Mouse (Mus musculus): ENCODE results near the gene Rbm20.
"Not testable (repeated sequence)": the region's sequence is repeated elsewhere in the genome, so short reads cannot be mapped to it uniquely, and the experiment has no call there.

Gene Rbm20

DNA sequence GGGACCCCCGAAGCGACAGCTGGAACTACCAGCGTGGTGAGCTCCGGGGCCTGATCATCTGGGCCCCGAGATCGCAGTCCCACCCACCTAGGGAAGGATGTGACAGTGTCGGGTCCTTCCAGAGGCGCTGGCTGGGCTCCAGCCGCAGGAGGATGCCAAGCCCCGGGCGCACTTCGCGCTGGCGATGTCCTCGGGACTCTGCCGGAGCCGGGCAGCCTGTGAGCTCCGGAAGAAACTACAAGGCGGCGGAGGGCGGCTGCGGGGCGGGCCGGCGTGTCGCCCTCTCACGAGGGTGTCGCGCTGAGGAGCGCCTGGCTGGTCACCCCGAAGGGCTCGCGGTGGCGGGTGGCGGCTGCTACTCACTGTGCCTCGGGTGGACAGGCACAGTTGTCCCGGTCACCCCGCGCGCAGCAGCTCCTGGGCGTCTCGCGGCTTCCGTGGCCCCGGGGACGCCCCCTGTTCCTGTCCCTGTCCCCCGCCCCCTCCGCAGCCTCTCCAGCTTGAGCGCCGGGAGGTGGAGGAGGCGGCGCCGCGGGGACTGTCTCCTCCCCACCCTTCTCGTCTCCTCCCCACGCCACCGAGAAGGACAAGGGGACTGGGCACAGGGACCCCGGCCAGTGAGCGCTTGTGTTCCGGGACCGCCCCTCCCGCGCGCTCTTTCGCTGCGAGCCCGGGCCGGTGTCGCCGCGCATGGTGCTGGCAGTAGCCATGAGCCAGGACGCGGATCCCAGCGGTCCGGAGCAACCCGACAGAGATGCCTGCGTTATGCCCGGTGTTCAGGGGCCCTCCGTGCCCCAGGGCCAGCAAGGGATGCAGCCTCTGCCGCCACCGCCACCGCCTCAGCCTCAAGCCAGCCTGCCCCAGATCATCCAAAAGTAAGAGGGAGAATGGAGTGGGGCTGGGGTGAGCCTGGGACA, at the start of gene Rbm20:
Gene Rbm20 (plus strand): TSS at position 589 of the 917 bp plus-strand sequence.
- DNase-seq: peak; percentile 34 to 41

DNA sequence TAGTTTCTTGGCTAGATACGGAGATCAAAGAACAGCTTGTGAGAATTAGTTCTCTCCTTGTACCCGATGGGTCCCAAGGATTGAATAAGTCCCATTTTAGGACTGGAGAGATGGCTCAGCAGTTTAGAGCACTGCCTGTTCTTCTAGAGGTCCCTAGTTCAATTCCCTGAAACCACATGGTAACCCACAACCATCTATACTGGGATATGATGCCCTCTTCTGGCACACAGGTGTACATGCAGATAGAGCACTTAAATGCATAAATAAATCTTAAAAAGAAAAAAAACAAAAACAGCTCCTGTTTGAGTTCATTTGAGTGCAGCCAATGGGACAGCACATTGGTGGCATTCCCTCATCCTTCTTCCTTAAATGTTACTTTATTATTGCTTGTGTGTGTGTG, 39.1 kb upstream of the Rbm20 start:
- DNase-seq: no peak

DNA sequence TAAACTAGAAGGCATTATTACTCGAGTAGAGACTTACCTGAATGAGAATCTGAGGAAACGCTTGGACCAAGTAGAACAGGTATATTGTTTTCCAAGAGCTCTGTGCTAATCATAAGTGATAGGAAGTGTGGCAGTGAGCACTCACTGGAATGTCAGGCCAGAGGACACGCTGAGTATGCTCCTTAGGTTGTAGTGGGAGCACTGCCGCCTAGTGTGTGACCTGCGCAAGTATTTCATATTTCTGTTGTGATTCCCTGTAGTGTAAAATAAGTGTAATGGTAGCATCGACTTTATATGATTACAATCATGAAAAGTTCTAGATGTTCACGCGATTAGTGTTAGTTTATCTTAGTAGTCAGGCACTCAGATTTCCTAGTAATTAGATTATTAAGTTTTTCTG, 38.4 kb upstream of the Rbm20 start:
- DNase-seq: no peak

DNA sequence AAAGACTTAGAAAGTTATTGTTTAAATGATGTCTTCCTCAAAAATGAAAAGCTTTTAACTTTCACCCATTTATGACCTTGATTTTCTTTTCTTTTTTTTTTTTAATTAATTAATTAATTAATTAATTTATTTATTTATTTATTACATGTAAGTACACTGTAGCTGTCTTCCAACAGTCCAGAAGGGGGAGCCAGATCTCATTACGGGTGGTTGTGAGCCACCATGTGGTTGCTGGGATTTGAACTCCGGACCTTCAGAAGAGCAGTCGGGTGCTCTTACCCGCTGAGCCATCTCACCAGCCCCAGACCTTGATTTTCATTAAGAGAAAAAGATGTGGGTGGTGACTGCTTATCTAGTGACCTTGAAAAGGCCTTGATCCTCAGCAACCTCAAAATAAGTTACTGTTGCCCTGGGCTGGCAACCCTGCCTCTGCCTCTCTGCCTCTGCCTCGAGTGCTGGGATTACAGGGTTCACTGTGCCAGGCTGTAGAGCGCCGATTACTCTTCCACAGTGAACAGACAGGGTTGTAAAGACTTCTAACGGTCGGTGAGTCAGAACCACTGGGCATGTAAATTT, 33.0 kb upstream of the Rbm20 start:
- no peak for DNase-seq

DNA sequence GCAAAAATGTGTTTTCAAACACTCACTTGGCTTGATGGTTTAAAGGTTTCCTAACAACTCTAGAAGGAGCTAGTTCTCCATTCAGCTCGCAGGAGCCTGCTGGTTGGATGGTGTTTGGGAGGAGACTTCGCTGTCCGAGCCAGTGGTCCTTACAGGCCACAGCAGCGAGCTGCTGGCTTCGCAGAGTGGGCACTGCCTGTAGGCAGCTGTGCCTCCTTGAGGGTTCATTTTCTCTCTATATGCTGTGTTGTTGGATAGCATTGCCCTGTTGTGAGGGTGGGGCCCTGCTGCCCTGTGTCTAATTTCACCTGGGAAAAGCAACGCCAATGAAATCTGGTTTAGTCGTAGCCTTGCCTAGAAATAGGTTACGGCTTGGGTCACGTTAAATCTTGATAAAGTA, 29.8 kb upstream of the Rbm20 start:
- DNase-seq: no peak

DNA sequence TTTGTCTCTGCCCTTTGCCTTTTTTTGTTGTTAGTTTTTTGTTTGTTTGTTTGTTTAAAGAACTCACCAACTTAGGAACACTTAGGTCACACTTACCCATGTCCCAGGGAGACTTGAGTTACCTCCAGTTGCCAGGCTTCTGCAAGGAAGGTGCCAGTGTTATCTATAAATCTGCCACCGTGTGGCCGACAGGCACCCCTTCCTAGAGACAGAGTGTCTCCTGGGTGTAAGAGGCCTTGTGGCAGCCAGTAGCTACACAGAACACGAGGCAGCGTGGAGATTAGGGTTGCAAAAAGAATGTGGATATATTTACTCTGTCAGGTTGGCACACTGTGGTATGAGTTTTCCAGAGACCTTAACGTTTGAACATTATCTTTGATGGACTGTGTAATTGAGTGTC, 29.1 kb upstream of the Rbm20 start:
- DNase-seq: no peak

DNA sequence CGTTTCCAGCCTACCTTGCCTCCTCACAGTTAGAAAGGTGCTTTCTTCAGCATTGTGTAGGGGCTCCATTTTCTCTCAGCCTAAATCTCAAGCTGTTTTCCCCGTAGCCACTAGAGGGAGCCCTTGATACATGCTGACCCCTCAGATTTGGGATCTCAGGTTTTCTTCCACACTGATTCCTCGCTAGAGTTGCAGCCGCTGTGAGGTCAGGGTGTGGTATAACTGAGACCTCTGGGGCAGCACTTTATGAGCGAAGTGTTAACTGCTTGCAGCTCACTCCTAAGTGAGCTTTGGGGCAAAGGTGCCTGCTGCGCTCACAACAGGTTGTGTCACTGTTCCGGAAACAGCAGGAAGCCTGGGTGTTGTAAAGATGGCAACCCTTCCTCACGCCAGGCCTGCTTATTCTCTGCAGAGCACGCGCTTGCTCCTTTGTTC, 28.3 kb upstream of the Rbm20 start:
- DNase-seq: peak; percentile 34 to 50

DNA sequence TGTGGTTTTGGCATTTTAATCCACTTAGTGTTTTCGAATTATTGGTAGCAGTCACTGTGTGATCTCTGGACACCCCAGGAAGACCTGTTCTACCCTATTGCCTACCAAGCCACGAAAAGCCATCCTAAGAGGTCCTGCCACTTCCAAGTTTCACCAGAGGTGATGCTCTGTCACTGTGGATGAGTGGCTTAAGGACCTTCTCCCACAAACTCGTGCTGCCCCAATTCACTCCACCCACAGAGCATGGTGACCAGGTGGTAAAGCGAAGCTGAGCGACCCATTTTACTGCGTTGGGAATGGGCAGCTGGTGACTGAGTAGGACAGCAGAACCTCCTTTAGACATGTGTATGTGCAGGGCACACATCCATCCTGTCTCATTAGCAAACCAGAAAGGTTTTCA, 27.7 kb upstream of the Rbm20 start:
- no peak for DNase-seq

DNA sequence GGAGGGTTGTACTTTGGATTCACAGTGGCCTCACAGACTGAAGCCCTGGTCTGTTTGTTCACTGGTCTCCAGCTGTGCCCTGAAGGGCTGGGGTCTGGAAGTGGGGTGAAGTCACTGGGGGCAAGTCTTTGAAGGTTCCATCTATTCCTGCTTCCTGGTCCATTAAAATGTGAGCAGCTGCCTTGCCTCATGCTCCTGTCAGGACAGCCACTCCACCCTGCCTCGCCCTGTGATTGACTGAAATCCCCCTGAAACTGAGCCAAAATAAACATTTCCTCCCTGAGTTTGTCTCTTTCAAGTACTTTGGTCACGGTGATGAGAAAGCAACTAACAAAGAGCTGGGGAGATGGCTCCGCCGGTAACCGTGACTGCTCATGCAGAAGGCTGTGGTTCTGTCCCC, 27.3 kb upstream of the Rbm20 start:
- DNase-seq: no peak

DNA sequence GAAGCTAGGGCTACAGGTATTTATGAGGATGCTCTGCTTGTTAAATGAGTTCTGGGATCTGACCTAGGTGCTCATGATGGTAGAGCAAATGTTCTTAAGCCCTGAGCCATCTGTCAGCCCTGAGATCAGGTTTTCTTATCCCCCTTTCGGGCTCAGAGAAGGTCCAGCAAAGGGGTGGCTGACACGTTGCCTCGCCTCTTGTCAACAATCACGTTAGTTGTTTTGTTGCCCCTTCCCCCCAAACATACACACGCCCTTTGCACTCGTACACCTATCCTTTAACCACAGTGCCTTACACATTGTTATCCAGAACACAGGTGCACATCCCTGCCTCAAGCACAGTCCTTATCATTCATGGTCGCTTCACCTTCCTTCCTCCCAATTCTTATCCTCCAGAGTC, 26.2 kb upstream of the Rbm20 start:
- DNase-seq: no peak

DNA sequence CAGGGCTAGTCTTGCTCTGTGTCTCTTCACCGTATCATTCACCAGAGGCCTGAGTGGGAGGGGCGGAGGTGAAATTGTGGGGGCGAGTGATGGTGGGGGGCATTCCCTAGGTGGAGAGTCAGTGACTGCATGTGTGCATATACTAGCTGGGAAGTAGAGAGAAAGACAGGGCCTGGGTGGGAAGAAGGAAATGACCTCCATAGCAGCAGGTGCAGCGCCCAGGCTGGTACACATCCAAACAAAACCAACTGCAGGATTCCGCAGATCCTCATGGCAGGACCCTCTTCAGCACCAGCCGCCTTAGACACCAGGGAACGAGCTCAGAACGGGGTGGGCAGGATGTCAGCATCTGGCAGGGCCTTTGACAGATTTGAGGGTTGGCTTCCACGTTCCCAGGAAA, 24.8 kb upstream of the Rbm20 start:
- DNase-seq: no peak

DNA sequence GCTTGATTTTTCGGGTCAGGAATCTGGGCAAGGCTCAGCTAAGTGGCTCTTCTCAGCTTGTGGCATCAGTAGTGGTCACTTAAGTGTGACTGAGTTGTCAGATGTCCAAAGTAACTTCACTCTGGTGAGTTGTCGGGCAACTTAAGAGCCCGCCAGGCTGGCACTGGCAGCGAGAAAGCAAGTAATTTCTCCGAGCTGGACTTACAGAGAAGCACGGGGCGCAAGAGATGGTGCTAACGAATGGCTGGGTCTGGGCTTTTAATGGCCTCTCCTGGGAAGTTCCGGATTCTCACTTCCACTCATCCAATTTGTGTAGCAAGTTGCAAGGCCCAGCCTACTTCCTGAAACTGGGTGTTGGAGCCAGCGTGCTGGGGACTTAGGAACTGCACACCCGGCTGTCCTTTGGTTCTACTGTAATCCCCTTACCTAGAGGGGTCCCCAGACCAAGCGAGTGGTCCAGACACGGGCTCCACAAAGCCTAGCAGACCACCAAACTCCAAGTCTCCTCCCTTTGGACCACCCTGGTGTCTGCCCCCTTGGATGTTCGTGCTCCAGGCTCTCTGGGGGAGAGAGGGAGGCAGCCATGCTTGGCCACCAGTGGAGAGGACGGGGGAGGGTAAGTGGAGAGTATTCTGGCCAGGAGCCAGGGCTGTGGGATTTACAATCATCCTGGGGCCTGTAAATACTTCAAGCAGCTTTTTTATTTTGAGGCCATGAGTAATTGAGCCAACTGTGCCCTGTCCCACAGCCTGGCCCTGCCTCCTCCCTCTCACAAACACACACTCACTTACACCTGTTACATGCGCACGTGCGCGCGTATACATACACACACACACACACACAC, 23.3 kb upstream of the Rbm20 start:
- DNase-seq: no peak

DNA sequence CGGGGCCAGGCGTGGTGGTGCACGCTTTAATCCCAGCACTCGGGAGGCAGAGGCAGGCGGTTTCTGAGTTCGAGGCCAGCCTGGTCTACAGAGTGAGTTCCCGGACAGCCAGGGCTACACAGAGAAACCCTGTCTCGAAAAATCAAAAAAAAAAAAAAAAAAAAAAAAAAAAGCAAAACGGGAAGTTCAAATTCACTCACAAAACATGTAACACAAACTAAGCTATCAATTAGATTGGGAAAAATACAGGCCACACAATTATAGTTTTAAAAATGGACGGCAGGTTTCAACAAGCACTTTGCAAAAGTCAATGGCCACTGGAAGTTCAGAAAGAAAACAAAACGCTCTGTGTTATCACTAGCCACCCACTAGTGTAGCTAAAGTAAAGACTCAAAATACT, 20.7 kb upstream of the Rbm20 start:
- not testable (repeated sequence) for DNase-seq

DNA sequence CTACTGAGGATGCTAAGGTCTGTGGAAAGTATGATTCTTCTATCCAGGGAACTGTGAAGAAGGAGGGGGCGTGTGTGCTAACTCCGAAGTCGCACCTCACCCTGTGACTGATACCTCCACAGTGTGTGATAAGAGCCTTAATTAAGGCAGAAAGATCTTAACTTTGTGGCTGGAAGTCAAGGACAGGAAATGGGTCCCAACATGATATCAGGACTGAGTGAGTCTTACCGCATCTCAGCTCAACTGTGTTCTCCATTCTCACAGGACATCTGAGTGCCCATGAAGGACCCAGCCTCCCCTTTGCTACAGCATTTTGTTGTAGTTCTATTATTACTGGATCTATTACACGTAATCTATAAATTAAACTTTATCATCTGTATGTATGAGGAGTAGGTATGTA, 19.7 kb upstream of the Rbm20 start:
- DNase-seq: no peak

DNA sequence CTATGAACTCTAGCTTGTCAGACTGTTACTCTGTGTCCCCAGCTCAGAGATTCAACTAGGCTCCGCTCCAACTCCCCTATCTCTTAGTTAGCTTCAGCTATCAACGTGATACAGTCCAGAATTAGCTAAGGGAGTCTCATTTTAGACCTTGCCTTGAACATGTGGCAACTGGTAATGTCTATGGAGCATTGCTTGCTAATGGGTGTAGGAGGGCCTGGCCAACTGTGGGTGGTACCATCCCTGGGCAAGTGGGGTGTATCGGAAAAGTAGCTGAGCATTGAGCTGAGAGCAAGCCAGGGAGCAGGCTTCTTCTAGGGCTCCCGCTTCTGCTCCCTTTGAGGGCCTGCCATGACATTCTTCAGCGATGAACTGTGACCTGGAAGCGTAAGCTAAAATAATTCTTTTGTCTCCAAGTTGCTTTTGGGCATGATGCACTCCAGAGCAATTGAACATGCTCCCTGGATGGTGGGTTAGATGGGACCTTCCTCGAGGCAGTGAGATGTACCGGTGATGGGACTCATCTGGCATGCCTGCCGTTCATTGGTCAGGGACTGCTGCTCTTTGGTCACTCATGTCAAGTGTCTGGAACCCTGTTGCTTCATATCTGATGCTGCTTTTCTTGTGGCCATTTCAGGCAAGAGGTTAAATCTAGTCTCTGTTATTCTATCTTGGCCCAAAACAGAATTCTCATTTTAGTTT, 16.2 kb upstream of the Rbm20 start:
- no peak for DNase-seq

DNA sequence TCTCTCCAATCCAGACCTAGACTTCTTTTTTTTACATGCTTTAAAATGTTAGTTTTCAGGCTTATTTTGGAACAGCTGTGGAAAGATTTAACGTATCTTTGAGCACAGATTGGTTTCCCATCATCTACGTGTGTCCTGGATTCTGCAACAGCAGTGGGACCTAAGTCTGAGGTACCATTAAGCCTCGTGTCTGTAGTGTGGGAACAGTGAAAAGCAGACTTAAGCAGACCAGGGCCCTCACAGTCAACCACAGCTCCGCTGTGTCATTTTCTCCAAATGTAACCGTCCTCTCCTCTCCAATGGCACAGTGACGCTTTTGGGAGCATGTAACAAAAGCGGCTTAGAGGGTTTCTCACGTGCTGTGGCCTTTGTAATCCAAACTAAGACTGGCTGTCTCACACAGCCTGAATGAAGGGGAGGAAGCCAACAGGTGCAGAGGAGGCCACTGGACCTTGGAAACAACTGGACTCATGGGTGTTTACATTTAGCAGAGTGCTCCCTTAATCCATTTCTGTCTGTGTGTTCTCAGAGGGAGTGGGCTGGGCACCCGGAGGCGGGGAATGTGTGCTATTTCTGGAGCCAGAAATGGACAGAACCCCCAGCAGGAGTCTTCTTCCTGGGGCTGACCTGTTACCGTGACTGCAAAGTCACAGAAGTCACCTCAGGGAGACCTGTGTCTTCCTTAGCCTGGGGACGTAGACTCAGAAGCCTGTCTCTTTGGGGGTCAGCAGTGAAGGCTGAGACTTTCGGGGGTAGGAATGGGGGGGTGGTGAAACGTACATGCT, 15.0 kb upstream of the Rbm20 start:
- DNase-seq: no peak

DNA sequence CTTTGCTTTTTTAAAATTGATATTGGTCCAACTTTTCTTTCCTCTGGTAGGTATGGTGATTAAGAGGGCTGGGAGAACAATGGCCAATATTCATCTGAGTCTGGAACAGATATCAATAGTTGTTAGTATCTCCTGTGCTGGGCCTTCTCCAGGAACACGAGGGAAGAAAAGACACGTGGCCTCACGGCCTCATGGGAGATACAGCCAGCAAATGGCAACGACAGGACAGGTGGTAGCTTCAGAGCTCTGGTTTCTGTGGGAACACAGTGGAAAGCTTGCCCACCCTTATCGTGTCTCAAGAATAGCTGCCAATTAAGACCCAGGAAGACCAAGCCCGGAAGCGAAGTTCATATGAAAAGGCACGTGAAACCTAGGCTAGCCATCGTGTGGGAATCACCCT, 12.3 kb upstream of the Rbm20 start:
- no peak for DNase-seq

DNA sequence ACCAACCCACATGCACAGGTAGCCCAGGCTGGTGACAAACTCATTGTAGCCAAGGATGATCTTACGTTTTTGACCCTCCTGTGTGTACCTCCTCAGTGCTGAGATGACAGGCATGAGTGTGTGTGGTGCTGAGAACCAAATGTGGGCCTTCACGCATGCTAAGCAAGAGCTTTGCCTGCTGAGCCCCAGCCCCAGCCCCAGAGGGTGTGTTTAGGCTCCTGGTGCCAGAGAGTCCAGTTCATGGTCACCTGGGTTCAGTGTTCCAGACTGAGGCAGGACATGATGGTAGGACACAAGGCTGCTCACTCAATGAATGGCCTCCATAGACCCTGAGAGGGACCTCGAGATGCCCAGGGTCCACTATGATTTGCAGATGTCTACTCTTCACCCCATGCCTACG, 11.7 kb upstream of the Rbm20 start:
- DNase-seq: no peak

DNA sequence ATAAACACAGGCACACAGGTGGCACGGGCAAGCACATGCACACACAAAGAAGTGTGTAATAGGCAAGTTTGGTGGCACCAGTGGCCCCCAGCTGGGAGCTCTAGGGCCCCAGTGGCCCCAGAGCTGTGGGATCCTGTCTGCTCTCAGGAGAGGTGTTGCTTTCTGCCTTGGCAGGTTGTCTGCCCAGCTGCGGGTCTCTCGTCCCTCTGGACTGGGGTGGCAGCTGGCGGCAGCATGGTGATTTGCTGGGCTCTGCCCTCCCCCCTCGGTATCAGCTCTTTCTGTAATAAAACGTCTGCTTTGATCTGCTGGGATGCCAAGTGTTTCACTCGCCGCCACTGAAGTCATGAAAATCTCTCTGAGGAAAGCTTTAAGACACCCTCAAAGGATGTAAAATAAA, 10.4 kb upstream of the Rbm20 start:
- DNase-seq: no peak

DNA sequence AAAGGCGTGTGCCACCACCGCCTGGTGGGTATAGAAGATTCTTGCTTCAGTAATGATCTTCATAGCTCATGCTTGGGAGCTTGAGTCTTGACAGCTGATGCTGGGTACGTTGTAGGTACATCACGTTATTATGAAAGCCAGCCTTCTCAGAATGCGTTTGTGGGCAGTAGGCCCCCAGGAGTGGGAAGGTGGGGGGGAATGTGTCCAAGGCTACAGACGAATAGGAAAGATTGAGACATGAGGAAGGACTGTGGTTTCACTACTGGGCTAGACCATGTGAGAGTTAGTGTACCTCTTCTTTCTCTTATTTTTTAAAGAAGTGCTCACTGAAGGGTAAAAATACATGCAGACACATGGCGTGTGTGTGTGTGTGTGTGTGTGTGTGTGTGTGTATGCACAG, 8.3 kb upstream of the Rbm20 start:
- no peak for DNase-seq

DNA sequence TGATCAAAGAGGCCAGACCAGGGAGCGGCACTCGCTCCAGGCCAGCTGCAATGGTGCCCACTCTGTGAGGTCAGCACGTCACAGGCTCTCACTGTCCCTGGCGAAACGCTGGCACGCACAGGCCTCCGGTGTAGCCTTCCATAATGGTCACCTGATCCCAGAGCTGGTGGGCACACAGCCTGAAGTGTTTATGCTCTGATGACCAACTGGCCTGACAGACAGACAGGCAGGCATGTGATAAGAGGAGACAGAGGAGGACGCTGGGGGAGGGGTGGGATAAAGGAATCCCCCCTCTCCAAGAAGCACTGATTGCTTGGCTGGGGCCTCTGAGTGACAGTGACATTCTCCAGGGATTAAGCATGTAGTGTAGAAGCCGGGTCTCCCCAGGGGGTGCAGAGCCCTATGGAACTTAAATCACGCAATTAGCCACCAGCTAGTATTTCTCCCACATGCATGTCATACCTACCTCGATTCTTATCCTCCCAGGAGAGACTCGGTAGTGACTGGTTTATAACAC, 6.4 kb upstream of the Rbm20 start:
- no peak for DNase-seq

DNA sequence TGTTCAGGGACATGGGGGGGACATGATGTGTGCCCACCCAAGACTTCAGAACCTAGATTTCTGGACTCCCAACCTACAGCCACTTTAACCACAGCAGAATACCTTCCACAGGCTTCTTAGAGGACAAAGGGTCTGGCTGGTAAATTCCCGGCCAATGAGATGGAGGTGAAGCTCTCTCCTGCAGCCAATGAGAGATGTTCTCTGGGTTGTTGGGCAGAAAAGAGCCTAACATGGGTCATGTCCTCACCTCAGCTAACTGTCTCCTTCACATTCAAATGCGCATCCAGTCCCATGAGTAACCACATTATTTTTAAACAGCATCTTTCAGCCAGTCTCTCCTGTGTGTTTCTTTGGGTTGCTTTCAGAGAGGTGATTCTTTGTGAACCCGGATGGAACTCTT, 5.7 kb upstream of the Rbm20 start:
- no peak for DNase-seq

Measured in thymus, postnatal 36 days (tissue).